Comparison of ENCODE assay signal across 21 mouse cellular contexts in genomic region chr1:181521401-181522091, GRCm38 (mm10). TPM values are rescaled to one million over a fixed set of nuclear protein-coding genes. Genes with fewer than 3 reads are reported as not detected.
DNase-seq lines count a peak whose midpoint lies in the region; ATAC-seq and TF ChIP-seq lines count a peak whose summit lies in the region.
"Had no signal": no experiment of that assay in that cellular context is flagged by ENCODE, and none has a peak within 500 bp of the region (broad histone marks: within the 10 kb centered on the region; RNA-seq: fewer than 3 reads in every experiment).

No protein-coding gene starts in this region.

- no peak overlapping the region for H3K4me3 ChIP-seq in lung, embryonic 16.5 days (ENCODE audit: low read length)
- H3K4me3 ChIP-seq in embryonic facial prominence, embryonic 15.5 days (replicated peaks) = no peak overlapping the region
- H3K4me3 ChIP-seq in olfactory bulb, adult 2 months (ENCODE audit: insufficient read depth, low read depth, low read length) = no peak overlapping the region
- H3K4me3 ChIP-seq: heart, embryonic 15.5 days; hindbrain, embryonic 13.5 days; midbrain, embryonic 10.5 days; neural tube, embryonic 15.5 days had no signal

- no peak for TF ChIP-seq CTCF in olfactory bulb, adult 2 months (IDR thresholded peaks at IDR 0.05; ENCODE audit: insufficient read depth, low read depth, low read length)

- DNase-seq in frontal cortex, postnatal 36 days (ENCODE audit: low spot score in 2 of 2) = peak; percentile 33 to 40
- no peak for DNase-seq in frontal cortex, postnatal 10 days (ENCODE audit: low spot score in 2 of 2)
- no peak for DNase-seq in lung, adult 18-20 months
- DNase-seq: cerebellum, adult 8-10 months; kidney, adult 18-20 months; liver; lung, embryonic 14.5 days; retina, postnatal 1 day had no signal

- H3K4me1 ChIP-seq in lung, embryonic 16.5 days (replicated peaks; ENCODE audit: control insufficient read depth, insufficient read depth, low read length) = no peaks in the 10 kb centered on the region
- peaks cover 8% of the 10 kb centered on the region; the same call in 1 of the 2 replicates for H3K4me1 ChIP-seq in embryonic facial prominence, embryonic 15.5 days
- H3K4me1 ChIP-seq in olfactory bulb, adult 2 months (ENCODE audit: control insufficient read depth, insufficient read depth, low read length) = peaks cover 18% of the 10 kb centered on the region
- H3K4me1 ChIP-seq: heart, embryonic 15.5 days; hindbrain, embryonic 13.5 days; neural tube, embryonic 15.5 days had no signal

- no peak overlapping the region for H3K4me2 ChIP-seq in lung, embryonic 16.5 days (ENCODE audit: low read depth, low read length)
- H3K4me2 ChIP-seq in embryonic facial prominence, embryonic 15.5 days (replicated peaks) = no peak overlapping the region
- H3K4me2 ChIP-seq: heart, embryonic 15.5 days; hindbrain, embryonic 13.5 days; lung, embryonic 14.5 days; neural tube, embryonic 15.5 days had no signal

- H3K36me3 ChIP-seq in lung, embryonic 16.5 days (ENCODE audit: control insufficient read depth, insufficient read depth, low read length) = no peaks in the 10 kb centered on the region
- H3K36me3 ChIP-seq in embryonic facial prominence, embryonic 15.5 days = no peaks in the 10 kb centered on the region
- H3K36me3 ChIP-seq: heart, embryonic 15.5 days; hindbrain, embryonic 13.5 days; midbrain, embryonic 10.5 days; neural tube, embryonic 15.5 days had no signal

- no peak for TF ChIP-seq POLR2A in olfactory bulb, adult 2 months (IDR thresholded peaks at IDR 0.05; ENCODE audit: insufficient read depth, low read depth, low read length)

- 52% methylated on average over 11 of the region's 11 CpGs for WGBS in lung, embryonic 16.5 days
- WGBS in embryonic facial prominence, embryonic 15.5 days = 44% methylated on average over 11 of the region's 11 CpGs
- WGBS in olfactory bulb, adult 2 months = 38% methylated on average over 11 of the region's 11 CpGs

- H3K9me3 ChIP-seq in lung, embryonic 16.5 days (ENCODE audit: control insufficient read depth, low read length) = no peaks in the 10 kb centered on the region
- no peaks in the 10 kb centered on the region for H3K9me3 ChIP-seq in embryonic facial prominence, embryonic 15.5 days (replicated peaks)
- H3K9me3 ChIP-seq: heart, embryonic 15.5 days; hindbrain, embryonic 13.5 days; midbrain, embryonic 10.5 days; neural tube, embryonic 15.5 days had no signal

- no peak overlapping the region for H3K9ac ChIP-seq in lung, embryonic 16.5 days (ENCODE audit: low read length)
- H3K9ac ChIP-seq in embryonic facial prominence, embryonic 15.5 days = no peak overlapping the region
- H3K9ac ChIP-seq: heart, embryonic 15.5 days; hindbrain, embryonic 13.5 days; lung, embryonic 14.5 days; neural tube, embryonic 15.5 days had no signal

- H3K27me3 ChIP-seq in lung, embryonic 16.5 days (ENCODE audit: control insufficient read depth, insufficient read depth, low read depth, low read length) = no peaks in the 10 kb centered on the region
- no peaks in the 10 kb centered on the region for H3K27me3 ChIP-seq in embryonic facial prominence, embryonic 15.5 days
- H3K27me3 ChIP-seq: heart, embryonic 15.5 days; hindbrain, embryonic 13.5 days; neural tube, embryonic 15.5 days had no signal

- H3K27ac ChIP-seq in lung, embryonic 16.5 days (ENCODE audit: low read length) = no peak overlapping the region
- no peak overlapping the region for H3K27ac ChIP-seq in embryonic facial prominence, embryonic 15.5 days (replicated peaks)
- H3K27ac ChIP-seq in olfactory bulb, adult 2 months (ENCODE audit: insufficient read depth, low read depth, low read length) = peak overlapping the region; percentile 88
- H3K27ac ChIP-seq: heart, embryonic 15.5 days; hindbrain, embryonic 13.5 days; midbrain, embryonic 10.5 days; neural tube, embryonic 15.5 days had no signal

- ATAC-seq in lung, embryonic 16.5 days (ENCODE audit: low read depth) = 0 out of 2 replicates have a peak, but pooled peaks have one; percentile 26
- peak; percentile 55 for ATAC-seq in embryonic facial prominence, embryonic 15.5 days (ENCODE audit: insufficient number of reproducible peaks, low FRiP score, low TSS enrichment, low read depth)
- no peak for ATAC-seq in megakaryocyte progenitor cell, adult 5-6 weeks (replicated peaks; ENCODE audit: poor library complexity)
- no peak for ATAC-seq in erythroid progenitor cell, adult 5-6 weeks (replicated peaks; ENCODE audit: low FRiP score, poor library complexity, severe bottlenecking)

RNA-seq across cellular contexts. Expression of gene Ccdc121, which starts 10.3 kb away (rescaled TPM):
- polyA plus RNA-seq in lung, embryonic 16.5 days (2015; fragmentation: Nextera tagmentation; extraction: Ambion mirVana) = 0.58 and 1.1 TPM in 2 replicates
- polyA plus RNA-seq in embryonic facial prominence, embryonic 15.5 days (2015; fragmentation: Nextera tagmentation; extraction: Ambion mirVana) = 0.85 and 1.2 TPM in 2 replicates
- not detected in 2 replicates for polyA plus RNA-seq in olfactory bulb, adult 2 months (2012; ENCODE audit: insufficient read depth, insufficient read length, low replicate concordance, missing spikeins)
- total RNA-seq in megakaryocyte progenitor cell, adult 5-6 weeks (2015) = not detected in 2 replicates
- not detected in 2 replicates for total RNA-seq in megakaryocyte progenitor cell, adult 5-6 weeks (2017)
- total RNA-seq in erythroid progenitor cell, adult 5-6 weeks (2015; ENCODE audit: low replicate concordance) = not detected in 2 replicates
- total RNA-seq in erythroid progenitor cell, adult 5-6 weeks (2017; ENCODE audit: low replicate concordance) = not detected in 2 replicates
- total RNA-seq: adrenal gland, adult 18-20 months; ES-E14; granulocyte monocyte progenitor cell, adult 5-6 weeks had no signal
- polyA plus RNA-seq: hindbrain, embryonic 13.5 days; large intestine, adult 2 months; neural tube, embryonic 15.5 days had no signal

RNA-seq across cellular contexts. Expression of gene Dnah14, which starts 54.8 kb away (rescaled TPM):
- 0.94 and 1.7 TPM in 2 replicates for polyA plus RNA-seq in lung, embryonic 16.5 days (2015; fragmentation: Nextera tagmentation; extraction: Ambion mirVana)
- 1.1 and 1.4 TPM in 2 replicates for polyA plus RNA-seq in embryonic facial prominence, embryonic 15.5 days (2015; fragmentation: Nextera tagmentation; extraction: Ambion mirVana)
- polyA plus RNA-seq in olfactory bulb, adult 2 months (2012; ENCODE audit: insufficient read depth, insufficient read length, low replicate concordance, missing spikeins) = not detected in 2 replicates
- total RNA-seq in megakaryocyte progenitor cell, adult 5-6 weeks (2015) = not detected in 2 replicates
- 1.7 and 2.5 TPM in 2 replicates for total RNA-seq in megakaryocyte progenitor cell, adult 5-6 weeks (2017)
- total RNA-seq in erythroid progenitor cell, adult 5-6 weeks (2015; ENCODE audit: low replicate concordance) = not detected in 2 replicates
- 3.4 and 40.2 TPM in 2 replicates for total RNA-seq in erythroid progenitor cell, adult 5-6 weeks (2017; ENCODE audit: low replicate concordance)
- total RNA-seq: adrenal gland, adult 18-20 months had no signal

Comparison
In these comparisons a context has a peak if more than half of its experiments do, and no peak if none do; other contexts are left out.
1. DNase-seq: peak in frontal cortex, postnatal 36 days (2 of 2); none in frontal cortex, postnatal 10 days (0 of 2) and lung, adult 18-20 months (0 of 2).
2. ATAC-seq: peak in lung, embryonic 16.5 days (single experiment) and embryonic facial prominence, embryonic 15.5 days (single experiment); none in megakaryocyte progenitor cell, adult 5-6 weeks (single experiment) and erythroid progenitor cell, adult 5-6 weeks (single experiment).